Mouse (Mus musculus): ENCODE measurements at regions not wholly inside any gene's neighbourhood (a gene's known extent, or its start where the extent isn't known, plus 50 kb on each side); places are given as distances from the start of the nearest gene placed in this dataset.

DNA sequence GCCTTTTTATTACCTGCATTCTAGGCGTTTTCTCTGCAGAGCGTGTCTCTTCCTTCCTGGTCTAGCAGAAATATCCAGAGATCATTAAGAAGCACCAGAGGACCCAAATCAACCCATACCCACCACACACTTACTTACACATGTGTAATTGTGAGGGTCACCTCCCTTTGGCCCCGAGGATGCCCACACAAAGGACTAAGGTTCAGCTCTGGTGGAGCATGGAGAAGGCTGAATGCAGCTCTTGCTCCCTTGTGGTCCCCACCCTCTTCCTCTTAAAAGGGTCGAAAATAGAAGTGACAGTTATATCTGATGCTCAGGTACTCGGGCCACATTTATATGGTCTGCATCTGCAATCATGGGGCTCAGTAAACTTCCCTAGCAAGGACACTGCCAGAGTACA is 164.5 kb upstream of the Glra1 start:
- no peaks in the 10 kb centered on the region for H3K27me3 ChIP-seq (ENCODE audit: control insufficient read depth, insufficient read depth, low read length)
- DNase-seq (ENCODE audit: low spot score) (no peak), ATAC-seq (replicated peaks; ENCODE audit: insufficient number of reproducible peaks, low FRiP score, low TSS enrichment, low read depth) (no peak)
- no peak overlapping the region for H3K27ac ChIP-seq (replicated peaks; ENCODE audit: low read depth, low read length)
- H3K4me1 ChIP-seq (ENCODE audit: control insufficient read depth, insufficient read depth, low read length): no peaks in the 10 kb centered on the region
- no peak overlapping the region for H3K4me3 ChIP-seq (ENCODE audit: low read depth, low read length)
- no peaks in the 10 kb centered on the region for H3K36me3 ChIP-seq (replicated peaks; ENCODE audit: control insufficient read depth, insufficient read depth, low read depth, low read length)
- 85% methylated on average over 5 of the region's 5 CpGs for WGBS
- no peak overlapping the region for H3K9ac ChIP-seq (replicated peaks; ENCODE audit: low read length)
- no peak overlapping the region for H3K4me2 ChIP-seq (ENCODE audit: low read depth, low read length)
- H3K9me3 ChIP-seq (replicated peaks; ENCODE audit: control insufficient read depth, low read length): no peaks in the 10 kb centered on the region

DNA sequence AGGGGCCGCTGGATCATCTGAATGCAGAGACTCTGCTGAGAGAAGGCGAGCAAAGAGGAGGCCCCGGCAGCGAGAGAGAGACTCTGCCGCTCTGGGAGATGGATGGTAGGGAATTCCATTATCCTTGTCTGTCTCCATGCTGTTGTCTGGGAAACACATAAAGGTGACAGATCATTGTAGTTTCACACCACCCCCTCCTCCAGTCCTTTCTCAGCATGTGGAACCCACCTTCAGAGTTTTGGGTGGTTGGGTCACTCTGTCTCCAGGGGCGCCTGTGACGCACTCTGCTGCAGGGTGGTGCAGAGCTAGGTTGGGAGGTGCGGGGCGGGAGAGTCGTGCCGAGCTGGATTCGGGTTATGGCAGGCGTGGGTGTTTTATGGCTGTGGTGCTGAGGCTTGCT is 164.1 kb upstream of the Glra1 start:
- no peak overlapping the region for H3K4me3 ChIP-seq (ENCODE audit: low read depth, low read length)
- H3K4me2 ChIP-seq (ENCODE audit: low read depth, low read length): no peak overlapping the region
- no peaks in the 10 kb centered on the region for H3K4me1 ChIP-seq (ENCODE audit: control insufficient read depth, insufficient read depth, low read length)
- H3K27ac ChIP-seq (replicated peaks; ENCODE audit: low read depth, low read length): no peak overlapping the region
- ATAC-seq (replicated peaks; ENCODE audit: insufficient number of reproducible peaks, low FRiP score, low TSS enrichment, low read depth) (no peak), DNase-seq (ENCODE audit: low spot score) (no peak)
- no peaks in the 10 kb centered on the region for H3K36me3 ChIP-seq (replicated peaks; ENCODE audit: control insufficient read depth, insufficient read depth, low read depth, low read length)
- WGBS: 84% methylated on average over 13 of the region's 13 CpGs
- no peaks in the 10 kb centered on the region for H3K9me3 ChIP-seq (replicated peaks; ENCODE audit: control insufficient read depth, low read length)
- no peaks in the 10 kb centered on the region for H3K27me3 ChIP-seq (ENCODE audit: control insufficient read depth, insufficient read depth, low read length)
- H3K9ac ChIP-seq (replicated peaks; ENCODE audit: low read length): no peak overlapping the region

DNA sequence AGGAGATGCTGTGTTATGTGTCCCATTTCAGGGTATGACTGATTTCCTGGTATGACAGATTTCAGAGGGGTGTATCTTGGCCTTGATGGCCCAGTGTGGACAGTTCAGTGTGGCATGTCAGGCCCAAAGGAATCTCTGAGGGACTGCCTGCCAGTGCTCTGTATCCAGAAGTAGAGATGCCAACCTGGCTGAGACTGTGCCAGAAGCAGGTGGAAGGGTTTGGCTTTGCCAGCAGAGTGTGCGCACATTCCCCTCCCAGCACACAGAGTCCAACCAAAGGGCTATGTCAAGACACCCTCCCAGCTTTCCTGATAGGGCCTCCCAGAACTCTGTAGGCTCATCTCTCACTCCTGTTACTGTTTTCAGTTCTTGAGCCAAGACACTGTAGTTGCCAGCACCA is 156.8 kb upstream of the Glra1 start:
- Histone ChIP-seq H3K27me3 (ENCODE audit: control insufficient read depth, insufficient read depth, low read length) (no peaks in the 10 kb centered on the region), H3K27ac (replicated peaks; ENCODE audit: low read depth, low read length) (no peak overlapping the region), H3K4me1 (ENCODE audit: control insufficient read depth, insufficient read depth, low read length) (no peaks in the 10 kb centered on the region), H3K9ac (replicated peaks; ENCODE audit: low read length) (no peak overlapping the region), H3K9me3 (replicated peaks; ENCODE audit: control insufficient read depth, low read length) (no peaks in the 10 kb centered on the region), H3K36me3 (replicated peaks; ENCODE audit: control insufficient read depth, insufficient read depth, low read depth, low read length) (no peaks in the 10 kb centered on the region), H3K4me3 (ENCODE audit: low read depth, low read length) (no peak overlapping the region), H3K4me2 (ENCODE audit: low read depth, low read length) (no peak overlapping the region)
- DNase-seq (ENCODE audit: low spot score): no peak
- no peak for ATAC-seq (replicated peaks; ENCODE audit: insufficient number of reproducible peaks, low FRiP score, low TSS enrichment, low read depth)
- 89% methylated on average over 1 of the region's 1 CpGs for WGBS
